In the genomic region with DNA sequence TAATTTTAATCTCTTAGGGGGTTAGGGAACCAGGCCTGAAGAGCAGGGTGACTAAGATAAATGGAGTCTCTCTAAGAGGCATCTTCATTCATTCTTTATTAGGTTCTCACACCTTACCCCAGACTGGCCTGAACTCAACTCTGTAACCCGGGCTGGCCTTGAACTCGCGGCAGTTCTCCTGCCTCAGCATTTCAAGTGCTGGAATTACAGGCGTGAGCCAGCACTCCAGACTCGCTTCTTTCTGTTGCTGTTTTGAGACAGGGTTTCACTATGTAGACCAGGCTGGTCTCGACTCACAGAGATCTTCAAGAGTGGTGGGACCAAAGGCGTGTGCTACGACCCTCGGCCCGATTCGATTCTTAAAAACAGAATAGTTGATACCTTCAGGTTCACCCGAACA, we compare ENCODE assay signal across 8 mouse cellular contexts. TPM values are rescaled to one million over a fixed set of nuclear protein-coding genes. Genes with fewer than 3 reads are reported as not detected.
DNase-seq lines count a peak whose midpoint lies in the region; ATAC-seq and TF ChIP-seq lines count a peak whose summit lies in the region.

No protein-coding gene starts in this region.

- H3K4me2 ChIP-seq in limb, embryonic 14.5 days (replicated peaks; ENCODE audit: low read depth, low read length, severe bottlenecking): peak overlapping the region; percentile 69
- H3K4me2 ChIP-seq in midbrain, embryonic 16.5 days (ENCODE audit: low read length): peak overlapping the region; percentile 86

- no peak for ATAC-seq in limb, embryonic 14.5 days (ENCODE audit: low FRiP score, low read depth)
- ATAC-seq in midbrain, embryonic 16.5 days: peak; percentile 40
- no peak for ATAC-seq in granulocyte monocyte progenitor cell, adult 5-6 weeks (replicated peaks; ENCODE audit: poor library complexity, severe bottlenecking)

- 15% methylated on average over 12 of the region's 12 CpGs for WGBS in cerebellum, adult 2 months
- 17% methylated on average over 12 of the region's 12 CpGs for WGBS in limb, embryonic 14.5 days
- 20% methylated on average over 12 of the region's 12 CpGs for WGBS in midbrain, embryonic 16.5 days

- no peaks in the 10 kb centered on the region for H3K27me3 ChIP-seq in cerebellum, adult 2 months (ENCODE audit: control insufficient read depth, insufficient read depth, low read length)
- H3K27me3 ChIP-seq in limb, embryonic 14.5 days (ENCODE audit: control insufficient read depth, insufficient read depth, low read length): no peaks in the 10 kb centered on the region
- H3K27me3 ChIP-seq in midbrain, embryonic 16.5 days (ENCODE audit: control insufficient read depth, insufficient read depth, low read depth, low read length): peaks cover 4% of the 10 kb centered on the region

- H3K9ac ChIP-seq in limb, embryonic 14.5 days (ENCODE audit: low read depth, low read length, severe bottlenecking): peak overlapping the region; percentile 73
- peak overlapping the region; percentile 86 for H3K9ac ChIP-seq in midbrain, embryonic 16.5 days (ENCODE audit: low read depth, low read length)

- H3K36me3 ChIP-seq in limb, embryonic 14.5 days (ENCODE audit: control insufficient read depth, insufficient read depth, low read length): peaks cover 24% of the 10 kb centered on the region
- peaks cover 18% of the 10 kb centered on the region for H3K36me3 ChIP-seq in midbrain, embryonic 16.5 days (ENCODE audit: control insufficient read depth, insufficient read depth, low read length)

- no peak for TF ChIP-seq POLR2A in cerebellum, adult 2 months (IDR thresholded peaks at IDR 0.05; ENCODE audit: borderline replicate concordance, insufficient read depth, low read length)
- TF ChIP-seq POLR2A in limb, embryonic 14.5 days (IDR thresholded peaks at IDR 0.05; ENCODE audit: borderline replicate concordance, extremely low read depth, insufficient read depth, insufficient read length): no peak

- peak overlapping the region; percentile 94 for H3K4me3 ChIP-seq in cerebellum, adult 2 months (replicated peaks; ENCODE audit: insufficient read depth, low read depth, low read length)
- H3K4me3 ChIP-seq in limb, embryonic 14.5 days (replicated peaks; ENCODE audit: low read length): peak overlapping the region; percentile 75
- H3K4me3 ChIP-seq in midbrain, embryonic 16.5 days (ENCODE audit: low read depth, low read length): peak overlapping the region; percentile 80

- H3K9me3 ChIP-seq in limb, embryonic 14.5 days (ENCODE audit: control insufficient read depth, low read length): no peaks in the 10 kb centered on the region
- no peaks in the 10 kb centered on the region for H3K9me3 ChIP-seq in midbrain, embryonic 16.5 days (replicated peaks; ENCODE audit: control insufficient read depth, low read length, poor library complexity, severe bottlenecking)

- peak; percentile 59 for DNase-seq in retina, embryonic 14.5 days (ENCODE audit: low spot score)
- no peak for DNase-seq in retina, postnatal 1 day
- DNase-seq in cerebellum, adult 2 months: no peak
- DNase-seq in forelimb bud, embryonic 11.5 days (ENCODE audit: low read depth, low spot score): peak; percentile 30
- no peak for DNase-seq in limb, embryonic 14.5 days (ENCODE audit: low spot score)
- DNase-seq in layer of hippocampus, adult 8-10 months (ENCODE audit: low spot score in 2 of 2): no peak

- peaks cover 3% of the 10 kb centered on the region; the same call in 1 of the 2 replicates for H3K4me1 ChIP-seq in cerebellum, adult 2 months (ENCODE audit: control insufficient read depth, insufficient read depth, low read length)
- H3K4me1 ChIP-seq in limb, embryonic 14.5 days (ENCODE audit: control insufficient read depth, insufficient read depth, low read length): peaks cover 10% of the 10 kb centered on the region
- H3K4me1 ChIP-seq in midbrain, embryonic 16.5 days (ENCODE audit: control insufficient read depth, insufficient read depth, low read length): peaks cover 19% of the 10 kb centered on the region

- H3K27ac ChIP-seq in cerebellum, adult 2 months (ENCODE audit: insufficient read depth, low read length): peak overlapping the region; percentile 72; the same call in 1 of the 2 replicates
- H3K27ac ChIP-seq in limb, embryonic 14.5 days (replicated peaks; ENCODE audit: low read depth, low read length): peak overlapping the region; percentile 69
- peak overlapping the region; percentile 91 for H3K27ac ChIP-seq in midbrain, embryonic 16.5 days (ENCODE audit: low read length)

- TF ChIP-seq CTCF in cerebellum, adult 2 months (IDR thresholded peaks at IDR 0.05; ENCODE audit: borderline replicate concordance, insufficient read depth, low read depth, low read length): no peak

RNA-seq across cellular contexts. Expression of a gene that starts 1.3 kb away (rescaled TPM):
- 101 and 108 TPM in 2 replicates for polyA plus RNA-seq in cerebellum, adult 2 months (2012; rRNA removed)
- polyA plus RNA-seq in limb, embryonic 14.5 days (2012; rRNA removed): 41.7 and 46.9 TPM in 2 replicates
- polyA plus RNA-seq in limb, embryonic 14.5 days (2014; fragmentation: Nextera tagmentation; extraction: Ambion mirVana): 50.5 and 52.1 TPM in 2 replicates
- 87.9 and 91.6 TPM in 2 replicates for polyA plus RNA-seq in midbrain, embryonic 16.5 days (2015; fragmentation: Nextera tagmentation; extraction: Ambion mirVana)
- total RNA-seq in layer of hippocampus, adult 8-10 months (2022): 10 to 100 TPM; 78.6 to 89.6 (median 84.8) TPM
- total RNA-seq in granulocyte monocyte progenitor cell, adult 5-6 weeks (2014; fragmentation: Nextera tagmentation): 30.7 and 40.0 TPM in 2 replicates
- 44.4 and 45.5 TPM in 2 replicates for total RNA-seq in granulocyte monocyte progenitor cell, adult 5-6 weeks (2017)

RNA-seq across cellular contexts. Expression of a gene that starts 2.7 kb away (rescaled TPM):
- polyA plus RNA-seq in cerebellum, adult 2 months (2012; rRNA removed): 13.6 and 14.9 TPM in 2 replicates
- polyA plus RNA-seq in limb, embryonic 14.5 days (2012; rRNA removed): 5.8 and 5.9 TPM in 2 replicates
- 4.0 and 5.5 TPM in 2 replicates for polyA plus RNA-seq in limb, embryonic 14.5 days (2014; fragmentation: Nextera tagmentation; extraction: Ambion mirVana)
- polyA plus RNA-seq in midbrain, embryonic 16.5 days (2015; fragmentation: Nextera tagmentation; extraction: Ambion mirVana): 7.2 and 7.9 TPM in 2 replicates
- total RNA-seq in layer of hippocampus, adult 8-10 months (2022): 10 to 100 TPM; 15.9 to 20.4 (median 16.6) TPM
- total RNA-seq in granulocyte monocyte progenitor cell, adult 5-6 weeks (2014; fragmentation: Nextera tagmentation): 7.8 and 22.1 TPM in 2 replicates
- total RNA-seq in granulocyte monocyte progenitor cell, adult 5-6 weeks (2017): 13.5 and 16.9 TPM in 2 replicates

RNA-seq across cellular contexts. Expression of a gene that starts 21.9 kb away (rescaled TPM):
- polyA plus RNA-seq in cerebellum, adult 2 months (2012; rRNA removed): not detected in 2 replicates
- 6.2 and 8.8 TPM in 2 replicates for polyA plus RNA-seq in limb, embryonic 14.5 days (2012; rRNA removed)
- polyA plus RNA-seq in limb, embryonic 14.5 days (2014; fragmentation: Nextera tagmentation; extraction: Ambion mirVana): 18.3 and 22.6 TPM in 2 replicates
- not detected in 2 replicates for polyA plus RNA-seq in midbrain, embryonic 16.5 days (2015; fragmentation: Nextera tagmentation; extraction: Ambion mirVana)
- total RNA-seq in layer of hippocampus, adult 8-10 months (2022): not detected
- 11.5 and 12.5 TPM in 2 replicates for total RNA-seq in granulocyte monocyte progenitor cell, adult 5-6 weeks (2014; fragmentation: Nextera tagmentation)
- total RNA-seq in granulocyte monocyte progenitor cell, adult 5-6 weeks (2017): 31.8 and 32.7 TPM in 2 replicates

RNA-seq across cellular contexts. Expression of a gene that starts 36.7 kb away (rescaled TPM):
- 29.4 and 32.1 TPM in 2 replicates for polyA plus RNA-seq in cerebellum, adult 2 months (2012; rRNA removed)
- polyA plus RNA-seq in limb, embryonic 14.5 days (2012; rRNA removed): 55.6 and 57.8 TPM in 2 replicates
- 18.0 and 19.5 TPM in 2 replicates for polyA plus RNA-seq in limb, embryonic 14.5 days (2014; fragmentation: Nextera tagmentation; extraction: Ambion mirVana)
- polyA plus RNA-seq in midbrain, embryonic 16.5 days (2015; fragmentation: Nextera tagmentation; extraction: Ambion mirVana): 10.2 and 10.4 TPM in 2 replicates
- total RNA-seq in layer of hippocampus, adult 8-10 months (2022): 10 to 100 TPM; 27.2 to 37.3 (median 31.0) TPM
- 72.5 and 80.3 TPM in 2 replicates for total RNA-seq in granulocyte monocyte progenitor cell, adult 5-6 weeks (2014; fragmentation: Nextera tagmentation)
- 40.9 and 43.1 TPM in 2 replicates for total RNA-seq in granulocyte monocyte progenitor cell, adult 5-6 weeks (2017)

RNA-seq across cellular contexts. Expression of a gene that starts 58.0 kb away (rescaled TPM):
- polyA plus RNA-seq in cerebellum, adult 2 months (2012; rRNA removed): 0.41 and 0.57 TPM in 2 replicates
- 0.04 and 0.06 TPM in 2 replicates for polyA plus RNA-seq in limb, embryonic 14.5 days (2012; rRNA removed)
- polyA plus RNA-seq in limb, embryonic 14.5 days (2014; fragmentation: Nextera tagmentation; extraction: Ambion mirVana): not detected in 2 replicates
- 0.26 and 0.47 TPM in 2 replicates for polyA plus RNA-seq in midbrain, embryonic 16.5 days (2015; fragmentation: Nextera tagmentation; extraction: Ambion mirVana)
- total RNA-seq in layer of hippocampus, adult 8-10 months (2022): 1 to 10 TPM; 1.2 to 2.4 (median 1.5) TPM
- not detected in 2 replicates for total RNA-seq in granulocyte monocyte progenitor cell, adult 5-6 weeks (2014; fragmentation: Nextera tagmentation)
- 0.13 TPM in 1 of 2 replicates, not detected in the other for total RNA-seq in granulocyte monocyte progenitor cell, adult 5-6 weeks (2017)

Comparison
In these comparisons a context has a peak if more than half of its experiments do, and no peak if none do; other contexts are left out.
1. DNase-seq: peak in retina, embryonic 14.5 days (single experiment) and forelimb bud, embryonic 11.5 days (single experiment); none in retina, postnatal 1 day (single experiment), cerebellum, adult 2 months (0 of 2), limb, embryonic 14.5 days (single experiment) and layer of hippocampus, adult 8-10 months (0 of 2).
2. Peak in every context shown above with its lines, with median percentiles within 50 percentile points of each other: H3K27ac ChIP-seq and H3K4me3 ChIP-seq.